Mouse (Mus musculus) liver, adult 2 months (tissue): ENCODE results near the gene Ptx4.

ENCODE experiments used
- CTCF ChIP-seq: fragments of 200-500 bp; IDR thresholded peaks from 2 replicates; pipeline ENCODE4 v1.5.1; 2011; ENCODE audit warnings: low read depth, low read length, control low read depth
- POLR2A ChIP-seq: fragments of 200-500 bp; IDR thresholded peaks from 2 replicates; pipeline ENCODE4 v1.6.1; 2011; ENCODE audit warnings: low read length, control low read depth; ENCODE audit not compliant: insufficient read depth; ENCODE audit errors: extremely low read depth

DNA sequence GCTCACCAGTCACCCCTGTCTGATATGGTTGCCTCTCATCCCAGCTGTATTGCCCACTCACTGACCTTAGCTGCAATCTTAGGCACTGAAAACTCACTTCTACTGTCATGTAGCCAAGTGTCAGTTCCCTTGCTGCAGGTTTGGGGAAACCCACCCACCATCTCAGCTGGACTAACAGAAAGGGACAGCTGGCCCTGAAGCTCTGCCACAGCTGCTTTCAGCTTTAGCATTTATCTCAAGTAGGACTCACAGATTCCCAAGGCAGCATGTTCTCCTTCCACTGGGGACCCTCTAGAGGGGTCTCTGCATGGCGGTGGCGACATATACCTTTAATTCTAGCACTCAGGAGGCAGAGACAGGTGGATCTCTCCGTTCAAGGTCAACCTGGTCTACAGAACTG lies 44.2 kb downstream of the Ptx4 start:
- no peak for TF ChIP-seq POLR2A
- no peak for TF ChIP-seq CTCF
